Mouse (Mus musculus) liver, embryonic 11.5 days (tissue): ENCODE results near the gene Mrtfa. TPM values are rescaled to one million over a fixed set of nuclear protein-coding genes. Genes with fewer than 3 reads are reported as not detected.

Experiments used
- ATAC-seq: fragments of 200-750 bp; cut with Nextera tagmentation; replicated peaks from 2 replicates; pipeline ENCODE4 v1.8.0; 2017; ENCODE audit warnings: moderate number of reproducible peaks, mild to moderate bottlenecking, moderate TSS enrichment, moderate library complexity; ENCODE audit not compliant: low FRiP score
- DNase-seq: peaks from one replicate; pipeline ENCODE4 v3.0.0-alpha.2; 2017; ENCODE audit warnings: low spot score
- H3K27ac ChIP-seq: fragments of 300-500 bp; sonication (generic); 2 replicates; pipeline ENCODE4 v1.5.1; 2014; ENCODE audit warnings: mild to moderate bottlenecking, low read depth, low read length, control low read depth
- H3K27me3 ChIP-seq: fragments of 300-500 bp; sonication (generic); replicated peaks from 2 replicates; pipeline ENCODE4 v1.6.1; 2014; ENCODE audit warnings: low read length, mixed read lengths; ENCODE audit not compliant: control insufficient read depth, insufficient read depth
- H3K36me3 ChIP-seq: fragments of 300-500 bp; sonication (generic); 2 replicates; pipeline ENCODE4 v1.6.1; 2014; ENCODE audit warnings: mild to moderate bottlenecking, low read length, moderate library complexity, mixed read lengths; ENCODE audit not compliant: control insufficient read depth, insufficient read depth
- H3K4me1 ChIP-seq: fragments of 300-500 bp; sonication (generic); replicated peaks from 2 replicates; pipeline ENCODE4 v1.6.1; 2014; ENCODE audit warnings: low read length, mixed read lengths; ENCODE audit not compliant: control insufficient read depth, insufficient read depth
- H3K4me2 ChIP-seq: fragments of 300-500 bp; sonication (generic); 2 replicates; pipeline ENCODE4 v1.6.1; 2014; ENCODE audit warnings: mild to moderate bottlenecking, control low read depth, moderate library complexity
- H3K4me3 ChIP-seq: fragments of 300-500 bp; sonication (generic); 2 replicates; pipeline ENCODE4 v1.5.1; 2014; ENCODE audit warnings: low read depth, low read length, control low read depth
- H3K9ac ChIP-seq: fragments of 300-500 bp; sonication (generic); 2 replicates; pipeline ENCODE4 v1.6.1; 2014; ENCODE audit warnings: low read depth, low read length, control low read depth
- H3K9me3 ChIP-seq: fragments of 300-500 bp; sonication (generic); 2 replicates; pipeline ENCODE4 v1.6.1; 2016; ENCODE audit warnings: low read length, inconsistent platforms, mixed read lengths; ENCODE audit not compliant: control insufficient read depth
- WGBS: fragments of 180-500 bp; shearing (Covaris S2); extraction: QIAGEN DNeasy Blood & Tissue Kit; methylation state at CpG from one replicate; pipeline ENCODE4 v1.1.7; 2014; 5-methylcytosine and 5-hydroxymethylcytosine counted together
- polyA plus RNA-seq: library from polyadenylated mRNA; unstranded; fragments of >200 nt; fragmentation: Nextera tagmentation; extraction: Ambion mirVana; gene quantifications from 2 replicates; pipeline ENCODE4 v1.2.1, GENCODE M21; 2014

The Mrtfa gene
- polyA plus RNA-seq, 1 experiment from 2014 or later, result 20.6 TPM

- no peak for DNase-seq
- Histone ChIP-seq H3K9ac (no peak overlapping the region), H3K27ac (no peak overlapping the region), H3K4me3 (no peak overlapping the region), H3K9me3 (no peaks in the 10 kb centered on the region), H3K27me3 (no peaks in the 10 kb centered on the region), H3K4me2 (no peak overlapping the region), H3K4me1 (no peaks in the 10 kb centered on the region), H3K36me3 (no peaks in the 10 kb centered on the region)
- no peak for ATAC-seq
- WGBS, result 90% methylated on average over 5 of the region's 5 CpGs
Observed at GRCm38 (mm10) chr15:81068641-81069381, 121.7 kb downstream of the Mrtfa start.

GRCm38 (mm10) chr15:81067761-81068160, 122.8 kb downstream of the Mrtfa start:
- 93% methylated on average over 3 of the region's 3 CpGs for WGBS
- no peak for ATAC-seq
- peaks cover 1% of the 10 kb centered on the region; the same call in 1 of the 2 replicates for H3K4me1 ChIP-seq

GRCm38 (mm10) chr15:81066976-81067375, 123.6 kb downstream of the Mrtfa start:
- peaks cover 7% of the 10 kb centered on the region; the same call in 1 of the 2 replicates for H3K4me1 ChIP-seq
- H3K4me2 ChIP-seq, result no peak overlapping the region
- DNase-seq (no peak), ATAC-seq (no peak)
- H3K27me3 ChIP-seq, result no peaks in the 10 kb centered on the region
- H3K9ac ChIP-seq, result no peak overlapping the region
- no peaks in the 10 kb centered on the region for H3K9me3 ChIP-seq
- H3K36me3 ChIP-seq, result no peaks in the 10 kb centered on the region
- WGBS, result 70% methylated on average over 5 of the region's 5 CpGs
- H3K4me3 ChIP-seq, result no peak overlapping the region
- no peak overlapping the region for H3K27ac ChIP-seq

More at GRCm38 (mm10) chr15:81067761-81068160, 122.8 kb downstream of the Mrtfa start:
- H3K4me2 ChIP-seq, result no peak overlapping the region
- no peak for DNase-seq
- no peaks in the 10 kb centered on the region for H3K36me3 ChIP-seq
- H3K4me3 ChIP-seq, result no peak overlapping the region
- no peak overlapping the region for H3K27ac ChIP-seq
- no peaks in the 10 kb centered on the region for H3K9me3 ChIP-seq
- H3K9ac ChIP-seq, result no peak overlapping the region
- no peaks in the 10 kb centered on the region for H3K27me3 ChIP-seq

- Histone ChIP-seq H3K27ac (no peak overlapping the region), H3K4me1 (peaks cover 7% of the 10 kb centered on the region; the same call in 1 of the 2 replicates), H3K4me3 (no peak overlapping the region), H3K36me3 (no peaks in the 10 kb centered on the region), H3K9me3 (no peaks in the 10 kb centered on the region), H3K9ac (no peak overlapping the region), H3K27me3 (no peaks in the 10 kb centered on the region), H3K4me2 (no peak overlapping the region)
- WGBS, result 89% methylated on average over 4 of the region's 4 CpGs
- DNase-seq (no peak), ATAC-seq (no peak)
Observed at GRCm38 (mm10) chr15:81064661-81065060, 125.9 kb downstream of the Mrtfa start.

GRCm38 (mm10) chr15:81064143-81064542, 126.4 kb downstream of the Mrtfa start:
- Histone ChIP-seq H3K27ac (no peak overlapping the region), H3K36me3 (no peaks in the 10 kb centered on the region), H3K4me2 (no peak overlapping the region), H3K4me3 (no peak overlapping the region), H3K27me3 (no peaks in the 10 kb centered on the region), H3K4me1 (peaks cover 7% of the 10 kb centered on the region; the same call in 1 of the 2 replicates), H3K9ac (no peak overlapping the region), H3K9me3 (no peaks in the 10 kb centered on the region)
- DNase-seq (no peak), ATAC-seq (no peak)
- 29% methylated on average over 1 of the region's 1 CpGs for WGBS

GRCm38 (mm10) chr15:81062616-81063015, 127.9 kb downstream of the Mrtfa start:
- no peak for ATAC-seq
- H3K4me1 ChIP-seq, result peaks cover 7% of the 10 kb centered on the region; the same call in 1 of the 2 replicates
- H3K9ac ChIP-seq, result no peak overlapping the region
- H3K36me3 ChIP-seq, result no peaks in the 10 kb centered on the region
- H3K4me2 ChIP-seq, result no peak overlapping the region
- 45% methylated on average over 8 of the region's 8 CpGs for WGBS
- H3K27me3 ChIP-seq, result no peaks in the 10 kb centered on the region
- H3K9me3 ChIP-seq, result no peaks in the 10 kb centered on the region
- no peak overlapping the region for H3K4me3 ChIP-seq
- no peak overlapping the region for H3K27ac ChIP-seq
- DNase-seq, result no peak

GRCm38 (mm10) chr15:81062175-81062588, 128.4 kb downstream of the Mrtfa start:
- Histone ChIP-seq H3K27me3 (no peaks in the 10 kb centered on the region), H3K4me3 (no peak overlapping the region), H3K27ac (no peak overlapping the region), H3K36me3 (no peaks in the 10 kb centered on the region), H3K4me1 (peaks cover 7% of the 10 kb centered on the region; the same call in 1 of the 2 replicates), H3K4me2 (no peak overlapping the region), H3K9ac (no peak overlapping the region), H3K9me3 (no peaks in the 10 kb centered on the region)
- DNase-seq (no peak), ATAC-seq (no peak)
- 33% methylated on average over 8 of the region's 8 CpGs for WGBS

GRCm38 (mm10) chr15:81060975-81061374, 129.6 kb downstream of the Mrtfa start:
- Histone ChIP-seq H3K27ac (no peak overlapping the region), H3K27me3 (no peaks in the 10 kb centered on the region), H3K4me2 (no peak overlapping the region), H3K9me3 (no peaks in the 10 kb centered on the region), H3K9ac (no peak overlapping the region), H3K36me3 (no peaks in the 10 kb centered on the region), H3K4me1 (peaks cover 7% of the 10 kb centered on the region; the same call in 1 of the 2 replicates), H3K4me3 (no peak overlapping the region)
- ATAC-seq (no peak), DNase-seq (no peak)
- 84% methylated on average over 2 of the region's 2 CpGs for WGBS

GRCm38 (mm10) chr15:81057736-81058135, 132.8 kb downstream of the Mrtfa start:
- ATAC-seq (no peak), DNase-seq (no peak)
- Histone ChIP-seq H3K27me3 (no peaks in the 10 kb centered on the region), H3K4me2 (no peak overlapping the region), H3K4me1 (peaks cover 8% of the 10 kb centered on the region; the same call in 1 of the 2 replicates), H3K4me3 (no peak overlapping the region), H3K36me3 (no peaks in the 10 kb centered on the region), H3K9ac (no peak overlapping the region), H3K27ac (no peak overlapping the region), H3K9me3 (no peaks in the 10 kb centered on the region)
- 79% methylated on average over 5 of the region's 5 CpGs for WGBS
